Mouse (Mus musculus): ENCODE measurements at regions not wholly inside any gene's neighbourhood (a gene's known extent, or its start where the extent isn't known, plus 50 kb on each side); places are given as distances from the start of the nearest gene placed in this dataset.

DNA sequence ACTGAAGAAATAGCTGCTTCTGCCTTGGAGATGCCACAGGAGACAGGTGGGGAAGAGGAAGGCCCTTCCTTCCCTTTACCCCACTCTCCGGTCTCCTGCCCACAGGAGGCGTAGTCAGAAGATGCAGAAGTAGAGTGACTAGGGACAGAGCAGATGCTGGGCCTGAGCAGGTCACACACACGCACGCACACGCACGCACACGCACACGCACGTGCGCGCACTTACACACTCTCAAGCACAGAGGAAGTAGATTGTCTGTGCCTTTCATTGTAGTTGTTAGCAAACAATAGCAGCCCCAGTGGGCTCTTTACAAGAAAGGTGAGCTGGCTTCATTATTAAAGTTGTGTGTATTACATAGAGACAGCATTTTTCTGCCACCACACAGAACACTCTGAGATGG lies 144.3 kb upstream of the Car8 start:
- TF ChIP-seq CTCF (IDR thresholded peaks at IDR 0.05; ENCODE audit: low read depth) (no peak), EP300 (optimal IDR thresholded peaks at IDR 0.05) (no peak)

Measured in stomach, postnatal 0 days (tissue).